Mouse (Mus musculus): Measurements from ENCODE around the gene Ripor3. TPM values are rescaled to one million over a fixed set of nuclear protein-coding genes. Genes with fewer than 3 reads are reported as not detected.

Gene Ripor3
- polyA plus RNA-seq, 1 experiment from 2014 or later = 3.8 TPM

- 87% methylated on average over 13 of the region's 13 CpGs for WGBS
- ATAC-seq (replicated peaks; ENCODE audit: low FRiP score, low TSS enrichment, low read depth) = no peak
- H3K27ac ChIP-seq (ENCODE audit: low read depth) = no peak overlapping the region
Observed at GRCm38 (mm10) chr2:167951301-167952211, 58.9 kb downstream of the Ripor3 start.

GRCm38 (mm10) chr2:167950681-167951080 is 59.7 kb downstream of the Ripor3 start:
- ATAC-seq (replicated peaks; ENCODE audit: low FRiP score, low TSS enrichment, low read depth) (no peak), DNase-seq (ENCODE audit: low spot score) (no peak)
- WGBS = 91% methylated on average over 6 of the region's 6 CpGs
- Histone ChIP-seq H3K4me2 (ENCODE audit: low read length) (no peak overlapping the region), H3K9me3 (ENCODE audit: control insufficient read depth, low read length) (no peaks in the 10 kb centered on the region), H3K4me3 (ENCODE audit: low read depth, low read length) (no peak overlapping the region), H3K27ac (ENCODE audit: low read depth) (no peak overlapping the region), H3K9ac (ENCODE audit: low read length) (no peak overlapping the region), H3K4me1 (replicated peaks; ENCODE audit: control insufficient read depth, insufficient read depth, low read length) (no peaks in the 10 kb centered on the region), H3K27me3 (replicated peaks; ENCODE audit: control insufficient read depth, insufficient read depth, low read length) (no peaks in the 10 kb centered on the region), H3K36me3 (ENCODE audit: control insufficient read depth, insufficient read depth, low read length) (no peaks in the 10 kb centered on the region)

More at GRCm38 (mm10) chr2:167951301-167952211, 58.9 kb downstream of the Ripor3 start:
- Histone ChIP-seq H3K4me1 (replicated peaks; ENCODE audit: control insufficient read depth, insufficient read depth, low read length) (no peaks in the 10 kb centered on the region), H3K9ac (ENCODE audit: low read length) (no peak overlapping the region), H3K36me3 (ENCODE audit: control insufficient read depth, insufficient read depth, low read length) (no peaks in the 10 kb centered on the region), H3K4me2 (ENCODE audit: low read length) (no peak overlapping the region), H3K9me3 (ENCODE audit: control insufficient read depth, low read length) (no peaks in the 10 kb centered on the region), H3K4me3 (ENCODE audit: low read depth, low read length) (no peak overlapping the region), H3K27me3 (replicated peaks; ENCODE audit: control insufficient read depth, insufficient read depth, low read length) (no peaks in the 10 kb centered on the region)
- no peak for DNase-seq (ENCODE audit: low spot score)

- no peaks in the 10 kb centered on the region for H3K27me3 ChIP-seq (replicated peaks; ENCODE audit: control insufficient read depth, insufficient read depth, low read length)
- DNase-seq (ENCODE audit: low spot score) (no peak), ATAC-seq (replicated peaks; ENCODE audit: low FRiP score, low TSS enrichment, low read depth) (no peak)
- 76% methylated on average over 2 of the region's 2 CpGs for WGBS
- no peak overlapping the region for H3K4me3 ChIP-seq (ENCODE audit: low read depth, low read length)
- H3K4me1 ChIP-seq (replicated peaks; ENCODE audit: control insufficient read depth, insufficient read depth, low read length) = no peaks in the 10 kb centered on the region
- no peak overlapping the region for H3K27ac ChIP-seq (ENCODE audit: low read depth)
- H3K9me3 ChIP-seq (ENCODE audit: control insufficient read depth, low read length) = no peaks in the 10 kb centered on the region
- no peak overlapping the region for H3K4me2 ChIP-seq (ENCODE audit: low read length)
- H3K9ac ChIP-seq (ENCODE audit: low read length) = no peak overlapping the region
- H3K36me3 ChIP-seq (ENCODE audit: control insufficient read depth, insufficient read depth, low read length) = no peaks in the 10 kb centered on the region
Observed at GRCm38 (mm10) chr2:167949808-167950207, 60.6 kb downstream of the Ripor3 start.

- Histone ChIP-seq H3K4me3 (ENCODE audit: low read depth, low read length) (no peak overlapping the region), H3K36me3 (ENCODE audit: control insufficient read depth, insufficient read depth, low read length) (no peaks in the 10 kb centered on the region), H3K27ac (ENCODE audit: low read depth) (no peak overlapping the region), H3K27me3 (replicated peaks; ENCODE audit: control insufficient read depth, insufficient read depth, low read length) (no peaks in the 10 kb centered on the region), H3K9me3 (ENCODE audit: control insufficient read depth, low read length) (no peaks in the 10 kb centered on the region), H3K9ac (ENCODE audit: low read length) (no peak overlapping the region), H3K4me1 (replicated peaks; ENCODE audit: control insufficient read depth, insufficient read depth, low read length) (no peaks in the 10 kb centered on the region), H3K4me2 (ENCODE audit: low read length) (no peak overlapping the region)
- no peak for DNase-seq (ENCODE audit: low spot score)
- 58% methylated on average over 6 of the region's 6 CpGs for whole genome bisulfite sequencing
- no peak for ATAC-seq (replicated peaks; ENCODE audit: low FRiP score, low TSS enrichment, low read depth)
Observed at GRCm38 (mm10) chr2:167949250-167949649, 61.2 kb downstream of the Ripor3 start.

GRCm38 (mm10) chr2:167948557-167948956 is 61.9 kb downstream of the Ripor3 start:
- 90% methylated on average over 13 of the region's 13 CpGs for WGBS
- DNase-seq (ENCODE audit: low spot score) (no peak), ATAC-seq (replicated peaks; ENCODE audit: low FRiP score, low TSS enrichment, low read depth) (no peak)
- no peaks in the 10 kb centered on the region for H3K27me3 ChIP-seq (replicated peaks; ENCODE audit: control insufficient read depth, insufficient read depth, low read length)
- no peaks in the 10 kb centered on the region for H3K36me3 ChIP-seq (ENCODE audit: control insufficient read depth, insufficient read depth, low read length)
- no peak overlapping the region for H3K27ac ChIP-seq (ENCODE audit: low read depth)
- no peaks in the 10 kb centered on the region for H3K9me3 ChIP-seq (ENCODE audit: control insufficient read depth, low read length)
- no peak overlapping the region for H3K4me2 ChIP-seq (ENCODE audit: low read length)
- 0 out of 2 replicates have a peak, but pooled peaks cover under 1% of the 10 kb centered on the region for H3K4me1 ChIP-seq (replicated peaks; ENCODE audit: control insufficient read depth, insufficient read depth, low read length)
- no peak overlapping the region for H3K4me3 ChIP-seq (ENCODE audit: low read depth, low read length)
- no peak overlapping the region for H3K9ac ChIP-seq (ENCODE audit: low read length)

- H3K27ac ChIP-seq (ENCODE audit: low read depth) = no peak overlapping the region
- H3K9me3 ChIP-seq (ENCODE audit: control insufficient read depth, low read length) = no peaks in the 10 kb centered on the region
- ATAC-seq (replicated peaks; ENCODE audit: low FRiP score, low TSS enrichment, low read depth) = no peak
- H3K4me2 ChIP-seq (ENCODE audit: low read length) = no peak overlapping the region
- no peaks in the 10 kb centered on the region for H3K27me3 ChIP-seq (replicated peaks; ENCODE audit: control insufficient read depth, insufficient read depth, low read length)
- WGBS = 77% methylated on average over 6 of the region's 6 CpGs
- H3K9ac ChIP-seq (ENCODE audit: low read length) = no peak overlapping the region
- peaks cover 4% of the 10 kb centered on the region for H3K4me1 ChIP-seq (replicated peaks; ENCODE audit: control insufficient read depth, insufficient read depth, low read length)
- H3K4me3 ChIP-seq (ENCODE audit: low read depth, low read length) = no peak overlapping the region
- no peak for DNase-seq (ENCODE audit: low spot score)
- H3K36me3 ChIP-seq (ENCODE audit: control insufficient read depth, insufficient read depth, low read length) = no peaks in the 10 kb centered on the region
Observed at GRCm38 (mm10) chr2:167948047-167948446, 62.4 kb downstream of the Ripor3 start.

- Histone ChIP-seq H3K4me1 (replicated peaks; ENCODE audit: control insufficient read depth, insufficient read depth, low read length) (peaks cover 12% of the 10 kb centered on the region), H3K36me3 (ENCODE audit: control insufficient read depth, insufficient read depth, low read length) (no peaks in the 10 kb centered on the region), H3K4me3 (ENCODE audit: low read depth, low read length) (no peak overlapping the region), H3K9me3 (ENCODE audit: control insufficient read depth, low read length) (no peaks in the 10 kb centered on the region), H3K9ac (ENCODE audit: low read length) (no peak overlapping the region), H3K27ac (ENCODE audit: low read depth) (no peak overlapping the region), H3K27me3 (replicated peaks; ENCODE audit: control insufficient read depth, insufficient read depth, low read length) (no peaks in the 10 kb centered on the region), H3K4me2 (ENCODE audit: low read length) (no peak overlapping the region)
- ATAC-seq (replicated peaks; ENCODE audit: low FRiP score, low TSS enrichment, low read depth) (no peak), DNase-seq (ENCODE audit: low spot score) (no peak)
- WGBS = 61% methylated on average over 3 of the region's 3 CpGs
Observed at GRCm38 (mm10) chr2:167947251-167947650, 63.2 kb downstream of the Ripor3 start.

- 86% methylated on average over 5 of the region's 5 CpGs for WGBS
- no peak overlapping the region for H3K4me3 ChIP-seq (ENCODE audit: low read depth, low read length)
- H3K4me1 ChIP-seq (replicated peaks; ENCODE audit: control insufficient read depth, insufficient read depth, low read length) = peaks cover 22% of the 10 kb centered on the region
Observed at GRCm38 (mm10) chr2:167945451-167945850, 65.0 kb downstream of the Ripor3 start.

GRCm38 (mm10) chr2:167944193-167944592 is 66.2 kb downstream of the Ripor3 start:
- H3K27me3 ChIP-seq (replicated peaks; ENCODE audit: control insufficient read depth, insufficient read depth, low read length) = no peaks in the 10 kb centered on the region
- no peaks in the 10 kb centered on the region for H3K36me3 ChIP-seq (ENCODE audit: control insufficient read depth, insufficient read depth, low read length)
- H3K4me1 ChIP-seq (replicated peaks; ENCODE audit: control insufficient read depth, insufficient read depth, low read length) = peaks cover 25% of the 10 kb centered on the region
- DNase-seq (ENCODE audit: low spot score) (no peak), ATAC-seq (replicated peaks; ENCODE audit: low FRiP score, low TSS enrichment, low read depth) (no peak)
- H3K9me3 ChIP-seq (ENCODE audit: control insufficient read depth, low read length) = no peaks in the 10 kb centered on the region
- 88% methylated on average over 3 of the region's 3 CpGs for WGBS
- H3K4me3 ChIP-seq (ENCODE audit: low read depth, low read length) = no peak overlapping the region
- no peak overlapping the region for H3K4me2 ChIP-seq (ENCODE audit: low read length)
- no peak overlapping the region for H3K9ac ChIP-seq (ENCODE audit: low read length)
- no peak overlapping the region for H3K27ac ChIP-seq (ENCODE audit: low read depth)

More at GRCm38 (mm10) chr2:167945451-167945850, 65.0 kb downstream of the Ripor3 start:
- Histone ChIP-seq H3K9ac (ENCODE audit: low read length) (no peak overlapping the region), H3K4me2 (ENCODE audit: low read length) (no peak overlapping the region), H3K27ac (ENCODE audit: low read depth) (no peak overlapping the region), H3K36me3 (ENCODE audit: control insufficient read depth, insufficient read depth, low read length) (no peaks in the 10 kb centered on the region), H3K27me3 (replicated peaks; ENCODE audit: control insufficient read depth, insufficient read depth, low read length) (no peaks in the 10 kb centered on the region), H3K9me3 (ENCODE audit: control insufficient read depth, low read length) (no peaks in the 10 kb centered on the region)
- ATAC-seq (replicated peaks; ENCODE audit: low FRiP score, low TSS enrichment, low read depth) (no peak), DNase-seq (ENCODE audit: low spot score) (no peak)

All from intestine, embryonic 14.5 days (tissue).